Mouse (Mus musculus): ENCODE measurements at regions not wholly inside any gene's neighbourhood (a gene's known extent, or its start where the extent isn't known, plus 50 kb on each side); places are given as distances from the start of the nearest gene placed in this dataset.

- no peak overlapping the region for H3K4me2 ChIP-seq (ENCODE audit: low read depth, low read length)
- H3K27me3 ChIP-seq (ENCODE audit: control insufficient read depth, insufficient read depth, low read depth, low read length): no peaks in the 10 kb centered on the region
- H3K4me3 ChIP-seq (ENCODE audit: low read length): no peak overlapping the region
- H3K9ac ChIP-seq (ENCODE audit: low read length): no peak overlapping the region
- H3K27ac ChIP-seq (ENCODE audit: low read length): peak overlapping the region; percentile 22; the same call in 1 of the 2 replicates
- H3K36me3 ChIP-seq (ENCODE audit: control insufficient read depth, insufficient read depth, low read length): no peaks in the 10 kb centered on the region
- no peaks in the 10 kb centered on the region for H3K9me3 ChIP-seq (ENCODE audit: control insufficient read depth, low read length)
- H3K4me1 ChIP-seq (replicated peaks; ENCODE audit: control insufficient read depth, insufficient read depth, low read length): no peaks in the 10 kb centered on the region
- 63% methylated on average over 8 of the region's 8 CpGs for WGBS
- ATAC-seq (ENCODE audit: low read depth): peak; percentile 51
These were observed 416.0 kb upstream of the Slc35b3 start for GRCm38 (mm10) chr13:39376677-39377076.

- Histone ChIP-seq H3K9ac (ENCODE audit: low read length) (no peak overlapping the region), H3K4me3 (ENCODE audit: low read length) (no peak overlapping the region), H3K4me1 (replicated peaks; ENCODE audit: control insufficient read depth, insufficient read depth, low read length) (no peaks in the 10 kb centered on the region), H3K4me2 (ENCODE audit: low read depth, low read length) (no peak overlapping the region), H3K27ac (ENCODE audit: low read length) (peak overlapping the region; percentile 22; the same call in 1 of the 2 replicates), H3K27me3 (ENCODE audit: control insufficient read depth, insufficient read depth, low read depth, low read length) (no peaks in the 10 kb centered on the region), H3K9me3 (ENCODE audit: control insufficient read depth, low read length) (no peaks in the 10 kb centered on the region), H3K36me3 (ENCODE audit: control insufficient read depth, insufficient read depth, low read length) (no peaks in the 10 kb centered on the region)
- peak; percentile 62 for ATAC-seq (ENCODE audit: low read depth)
- 55% methylated on average over 6 of the region's 6 CpGs for WGBS
These were observed 415.6 kb upstream of the Slc35b3 start for GRCm38 (mm10) chr13:39376269-39376668.

- Histone ChIP-seq H3K36me3 (ENCODE audit: control insufficient read depth, insufficient read depth, low read length) (no peaks in the 10 kb centered on the region), H3K9me3 (ENCODE audit: control insufficient read depth, low read length) (no peaks in the 10 kb centered on the region), H3K9ac (ENCODE audit: low read length) (no peak overlapping the region), H3K4me3 (ENCODE audit: low read length) (no peak overlapping the region), H3K27me3 (ENCODE audit: control insufficient read depth, insufficient read depth, low read depth, low read length) (no peaks in the 10 kb centered on the region), H3K4me2 (ENCODE audit: low read depth, low read length) (no peak overlapping the region), H3K4me1 (replicated peaks; ENCODE audit: control insufficient read depth, insufficient read depth, low read length) (no peaks in the 10 kb centered on the region), H3K27ac (ENCODE audit: low read length) (no peak overlapping the region)
- no peak for ATAC-seq (ENCODE audit: low read depth)
- WGBS: 72% methylated on average over 3 of the region's 3 CpGs
These were observed 411.9 kb upstream of the Slc35b3 start for GRCm38 (mm10) chr13:39372565-39372964.

- 41% methylated on average over 4 of the region's 4 CpGs for WGBS
- ATAC-seq (ENCODE audit: low read depth): no peak
- Histone ChIP-seq H3K4me2 (ENCODE audit: low read depth, low read length) (no peak overlapping the region), H3K4me3 (ENCODE audit: low read length) (no peak overlapping the region), H3K9me3 (ENCODE audit: control insufficient read depth, low read length) (no peaks in the 10 kb centered on the region), H3K27ac (ENCODE audit: low read length) (no peak overlapping the region), H3K27me3 (ENCODE audit: control insufficient read depth, insufficient read depth, low read depth, low read length) (no peaks in the 10 kb centered on the region), H3K36me3 (ENCODE audit: control insufficient read depth, insufficient read depth, low read length) (no peaks in the 10 kb centered on the region), H3K9ac (ENCODE audit: low read length) (no peak overlapping the region), H3K4me1 (replicated peaks; ENCODE audit: control insufficient read depth, insufficient read depth, low read length) (no peaks in the 10 kb centered on the region)
These were observed 403.0 kb upstream of the Slc35b3 start for GRCm38 (mm10) chr13:39363637-39364036.

DNA sequence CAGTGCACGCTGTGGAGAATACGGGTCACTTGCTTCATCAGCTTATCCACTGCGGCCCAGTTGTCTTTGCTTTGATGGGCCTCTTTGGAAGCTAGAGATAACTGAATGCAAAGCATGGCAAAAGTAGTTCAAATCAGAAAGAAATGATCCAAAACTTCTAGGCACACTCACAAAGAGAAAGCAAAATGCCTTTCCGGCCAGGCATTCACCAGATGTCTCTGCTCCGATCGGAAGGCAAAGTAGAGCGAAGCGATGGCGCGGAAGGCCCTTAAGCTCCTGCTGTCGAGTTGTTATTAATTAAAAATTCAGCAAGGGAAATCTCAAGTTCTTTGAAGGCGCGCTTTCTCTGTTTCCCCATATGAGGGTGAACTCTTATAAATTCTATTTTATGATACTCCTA is 401.9 kb upstream of the Slc35b3 start:
- no peak overlapping the region for H3K4me2 ChIP-seq (ENCODE audit: low read depth, low read length)
- H3K27me3 ChIP-seq (ENCODE audit: control insufficient read depth, insufficient read depth, low read depth, low read length): no peaks in the 10 kb centered on the region
- WGBS: 78% methylated on average over 13 of the region's 13 CpGs
- no peak for ATAC-seq (ENCODE audit: low read depth)
- H3K9me3 ChIP-seq (ENCODE audit: control insufficient read depth, low read length): no peaks in the 10 kb centered on the region
- H3K27ac ChIP-seq (ENCODE audit: low read length): no peak overlapping the region
- no peak overlapping the region for H3K9ac ChIP-seq (ENCODE audit: low read length)
- no peaks in the 10 kb centered on the region for H3K4me1 ChIP-seq (replicated peaks; ENCODE audit: control insufficient read depth, insufficient read depth, low read length)
- H3K4me3 ChIP-seq (ENCODE audit: low read length): no peak overlapping the region
- H3K36me3 ChIP-seq (ENCODE audit: control insufficient read depth, insufficient read depth, low read length): no peaks in the 10 kb centered on the region

GRCm38 (mm10) chr13:39351606-39352005 is 390.9 kb upstream of the Slc35b3 start:
- 42% methylated on average over 2 of the region's 2 CpGs for whole genome bisulfite sequencing

GRCm38 (mm10) chr13:39350668-39351067 is 390.0 kb upstream of the Slc35b3 start:
- Histone ChIP-seq H3K4me1 (replicated peaks; ENCODE audit: control insufficient read depth, insufficient read depth, low read length) (no peaks in the 10 kb centered on the region), H3K9me3 (ENCODE audit: control insufficient read depth, low read length) (no peaks in the 10 kb centered on the region), H3K4me2 (ENCODE audit: low read depth, low read length) (no peak overlapping the region), H3K27ac (ENCODE audit: low read length) (no peak overlapping the region), H3K27me3 (ENCODE audit: control insufficient read depth, insufficient read depth, low read depth, low read length) (no peaks in the 10 kb centered on the region), H3K4me3 (ENCODE audit: low read length) (no peak overlapping the region), H3K36me3 (ENCODE audit: control insufficient read depth, insufficient read depth, low read length) (no peaks in the 10 kb centered on the region), H3K9ac (ENCODE audit: low read length) (no peak overlapping the region)
- no peak for ATAC-seq (ENCODE audit: low read depth)
- 71% methylated on average over 12 of the region's 12 CpGs for WGBS

More at GRCm38 (mm10) chr13:39351606-39352005, 390.9 kb upstream of the Slc35b3 start:
- Histone ChIP-seq H3K9me3 (ENCODE audit: control insufficient read depth, low read length) (no peaks in the 10 kb centered on the region), H3K9ac (ENCODE audit: low read length) (no peak overlapping the region), H3K4me3 (ENCODE audit: low read length) (no peak overlapping the region), H3K4me1 (replicated peaks; ENCODE audit: control insufficient read depth, insufficient read depth, low read length) (no peaks in the 10 kb centered on the region), H3K27me3 (ENCODE audit: control insufficient read depth, insufficient read depth, low read depth, low read length) (no peaks in the 10 kb centered on the region), H3K27ac (ENCODE audit: low read length) (no peak overlapping the region), H3K4me2 (ENCODE audit: low read depth, low read length) (no peak overlapping the region), H3K36me3 (ENCODE audit: control insufficient read depth, insufficient read depth, low read length) (no peaks in the 10 kb centered on the region)
- ATAC-seq (ENCODE audit: low read depth): no peak

- Histone ChIP-seq H3K27me3 (ENCODE audit: control insufficient read depth, insufficient read depth, low read depth, low read length) (no peaks in the 10 kb centered on the region), H3K27ac (ENCODE audit: low read length) (no peak overlapping the region), H3K9ac (ENCODE audit: low read length) (no peak overlapping the region), H3K4me3 (ENCODE audit: low read length) (no peak overlapping the region), H3K4me1 (replicated peaks; ENCODE audit: control insufficient read depth, insufficient read depth, low read length) (no peaks in the 10 kb centered on the region), H3K9me3 (ENCODE audit: control insufficient read depth, low read length) (no peaks in the 10 kb centered on the region), H3K36me3 (ENCODE audit: control insufficient read depth, insufficient read depth, low read length) (no peaks in the 10 kb centered on the region), H3K4me2 (ENCODE audit: low read depth, low read length) (no peak overlapping the region)
- ATAC-seq (ENCODE audit: low read depth): no peak
- WGBS: 76% methylated on average over 6 of the region's 6 CpGs
These were observed 387.1 kb upstream of the Slc35b3 start for GRCm38 (mm10) chr13:39347761-39348160.

- Histone ChIP-seq H3K4me2 (ENCODE audit: low read depth, low read length) (no peak overlapping the region), H3K36me3 (ENCODE audit: control insufficient read depth, insufficient read depth, low read length) (no peaks in the 10 kb centered on the region), H3K9me3 (ENCODE audit: control insufficient read depth, low read length) (no peaks in the 10 kb centered on the region), H3K27me3 (ENCODE audit: control insufficient read depth, insufficient read depth, low read depth, low read length) (no peaks in the 10 kb centered on the region), H3K27ac (ENCODE audit: low read length) (no peak overlapping the region), H3K9ac (ENCODE audit: low read length) (no peak overlapping the region), H3K4me3 (ENCODE audit: low read length) (no peak overlapping the region), H3K4me1 (replicated peaks; ENCODE audit: control insufficient read depth, insufficient read depth, low read length) (no peaks in the 10 kb centered on the region)
- no peak for ATAC-seq (ENCODE audit: low read depth)
- WGBS: 32% methylated on average over 7 of the region's 7 CpGs
These were observed 374.2 kb upstream of the Slc35b3 start for GRCm38 (mm10) chr13:39334874-39335273.

GRCm38 (mm10) chr13:39329794-39330193 is 369.1 kb upstream of the Slc35b3 start:
- H3K9me3 ChIP-seq (ENCODE audit: control insufficient read depth, low read length): no peaks in the 10 kb centered on the region
- no peaks in the 10 kb centered on the region for H3K36me3 ChIP-seq (ENCODE audit: control insufficient read depth, insufficient read depth, low read length)
- ATAC-seq (ENCODE audit: low read depth): no peak
- H3K4me3 ChIP-seq (ENCODE audit: low read length): no peak overlapping the region
- no peak overlapping the region for H3K27ac ChIP-seq (ENCODE audit: low read length)
- no peak overlapping the region for H3K4me2 ChIP-seq (ENCODE audit: low read depth, low read length)
- no peak overlapping the region for H3K9ac ChIP-seq (ENCODE audit: low read length)
- 77% methylated on average over 3 of the region's 3 CpGs for WGBS
- H3K4me1 ChIP-seq (replicated peaks; ENCODE audit: control insufficient read depth, insufficient read depth, low read length): no peaks in the 10 kb centered on the region
- no peaks in the 10 kb centered on the region for H3K27me3 ChIP-seq (ENCODE audit: control insufficient read depth, insufficient read depth, low read depth, low read length)
